Mouse (Mus musculus): ENCODE measurements around the gene Apopt1.
A peak's percentile ranks its signal among the peaks of the same experiment; 100 is the strongest.

The Apopt1 gene

GRCm38 (mm10) chr12:111743981-111744423 lies 30.9 kb downstream of the Apopt1 start:
- DNase-seq (ENCODE audit: low read depth, low spot score), result no peak

- no peak for DNase-seq (ENCODE audit: low read depth, low spot score)
Observed at GRCm38 (mm10) chr12:111745274-111745673, 32.2 kb downstream of the Apopt1 start.

- DNase-seq (ENCODE audit: low read depth, low spot score), result peak; percentile 67
Observed at GRCm38 (mm10) chr12:111746091-111746490, 33.0 kb downstream of the Apopt1 start.

- DNase-seq (ENCODE audit: low read depth, low spot score), result no peak
Observed at GRCm38 (mm10) chr12:111747421-111747820, 34.4 kb downstream of the Apopt1 start.

GRCm38 (mm10) chr12:111750739-111751138 lies 37.7 kb downstream of the Apopt1 start:
- no peak for DNase-seq (ENCODE audit: low read depth, low spot score)

- DNase-seq (ENCODE audit: low read depth, low spot score), result no peak
Observed at GRCm38 (mm10) chr12:111752491-111752890, 39.4 kb downstream of the Apopt1 start.

GRCm38 (mm10) chr12:111753347-111753746 lies 40.3 kb downstream of the Apopt1 start:
- DNase-seq (ENCODE audit: low read depth, low spot score), result no peak

- DNase-seq (ENCODE audit: low read depth, low spot score), result no peak
Observed at GRCm38 (mm10) chr12:111754710-111755109, 41.6 kb downstream of the Apopt1 start.

GRCm38 (mm10) chr12:111755231-111755630 lies 42.2 kb downstream of the Apopt1 start:
- no peak for DNase-seq (ENCODE audit: low read depth, low spot score)

- no peak for DNase-seq (ENCODE audit: low read depth, low spot score)
Observed at GRCm38 (mm10) chr12:111756082-111756697, 43.1 kb downstream of the Apopt1 start.

- no peak for DNase-seq (ENCODE audit: low read depth, low spot score)
Observed at GRCm38 (mm10) chr12:111756698-111757082, 43.6 kb downstream of the Apopt1 start.

- no peak for DNase-seq (ENCODE audit: low read depth, low spot score)
Observed at GRCm38 (mm10) chr12:111757561-111758325, 44.7 kb downstream of the Apopt1 start.

- peak; percentile 51 for DNase-seq (ENCODE audit: low read depth, low spot score)
Observed at GRCm38 (mm10) chr12:111758381-111759175, 45.5 kb downstream of the Apopt1 start, which contains the start of gene Klc1. Klc1 (plus strand) TSS chr12:111758849.

GRCm38 (mm10) chr12:111759176-111760061 lies 46.4 kb downstream of the Apopt1 start:
- DNase-seq (ENCODE audit: low read depth, low spot score), result peak; percentile 38

GRCm38 (mm10) chr12:111760306-111760908 lies 47.3 kb downstream of the Apopt1 start:
- no peak for DNase-seq (ENCODE audit: low read depth, low spot score)

- no peak for DNase-seq (ENCODE audit: low read depth, low spot score)
Observed at GRCm38 (mm10) chr12:111762620-111763280, 49.7 kb downstream of the Apopt1 start.

GRCm38 (mm10) chr12:111766313-111767236 lies 53.5 kb downstream of the Apopt1 start:
- DNase-seq (ENCODE audit: low read depth, low spot score), result no peak

GRCm38 (mm10) chr12:111768322-111768928 lies 55.4 kb downstream of the Apopt1 start:
- DNase-seq (ENCODE audit: low read depth, low spot score), result no peak

- peak; percentile 55 for DNase-seq (ENCODE audit: low read depth, low spot score)
Observed at GRCm38 (mm10) chr12:111769306-111769705, 56.2 kb downstream of the Apopt1 start.

Measured in skeletal muscle tissue, adult 2 months (tissue).